Mouse (Mus musculus): Measurements from ENCODE around the gene Krt78. TPM values are rescaled to one million over a fixed set of nuclear protein-coding genes. Genes with fewer than 3 reads are reported as not detected.
A peak's percentile ranks its signal among the peaks of the same experiment; 100 is the strongest.

Gene Krt78
- polyA plus RNA-seq, 1 experiment from 2014 or later, result not detected

GRCm38 (mm10) chr15:101970536-101970935 is 16.4 kb upstream of the Krt78 start:
- no peaks in the 10 kb centered on the region for H3K9me3 ChIP-seq
- H3K4me3 ChIP-seq (replicated peaks), result no peak overlapping the region
- no peak overlapping the region for H3K4me2 ChIP-seq
- no peak for ATAC-seq (ENCODE audit: insufficient number of reproducible peaks, insufficient read depth, low FRiP score, low TSS enrichment, low read depth)
- H3K4me1 ChIP-seq (replicated peaks), result peaks cover 11% of the 10 kb centered on the region
- 7% methylated on average over 3 of the region's 6 CpGs for whole genome bisulfite sequencing
- H3K27ac ChIP-seq, result no peak overlapping the region
- no peak overlapping the region for H3K9ac ChIP-seq (replicated peaks)
- no peaks in the 10 kb centered on the region for H3K36me3 ChIP-seq
- H3K27me3 ChIP-seq, result peaks cover 4% of the 10 kb centered on the region; the same call in 1 of the 2 replicates

DNA sequence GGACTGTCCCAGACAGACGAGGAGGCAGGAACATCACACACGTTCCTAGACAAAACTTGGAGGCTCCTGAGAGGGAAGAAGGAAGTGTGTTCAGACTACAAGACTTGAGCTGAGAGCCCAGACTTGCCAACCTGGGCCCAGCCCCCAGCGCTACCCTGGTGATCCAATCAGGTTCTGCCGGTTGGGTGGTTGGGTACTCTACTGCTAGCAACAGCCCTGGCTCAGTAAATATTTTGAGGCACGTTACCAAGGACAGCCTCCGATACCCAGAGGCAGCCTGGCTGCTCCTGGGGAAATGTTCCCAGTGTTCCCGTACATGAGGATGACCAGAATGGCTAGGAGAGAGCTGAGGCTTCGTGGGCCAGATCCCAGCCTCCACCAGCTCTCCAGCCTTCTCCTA is 12.7 kb upstream of the Krt78 start:
- Histone ChIP-seq H3K9me3 (no peaks in the 10 kb centered on the region), H3K36me3 (no peaks in the 10 kb centered on the region), H3K4me3 (replicated peaks) (no peak overlapping the region), H3K4me2 (no peak overlapping the region), H3K27ac (no peak overlapping the region; the same call in 1 of the 2 replicates), H3K27me3 (no peaks in the 10 kb centered on the region), H3K9ac (replicated peaks) (no peak overlapping the region), H3K4me1 (replicated peaks) (no peaks in the 10 kb centered on the region)
- 83% methylated on average over 8 of the region's 8 CpGs for WGBS
- ATAC-seq (ENCODE audit: insufficient number of reproducible peaks, insufficient read depth, low FRiP score, low TSS enrichment, low read depth), result no peak

DNA sequence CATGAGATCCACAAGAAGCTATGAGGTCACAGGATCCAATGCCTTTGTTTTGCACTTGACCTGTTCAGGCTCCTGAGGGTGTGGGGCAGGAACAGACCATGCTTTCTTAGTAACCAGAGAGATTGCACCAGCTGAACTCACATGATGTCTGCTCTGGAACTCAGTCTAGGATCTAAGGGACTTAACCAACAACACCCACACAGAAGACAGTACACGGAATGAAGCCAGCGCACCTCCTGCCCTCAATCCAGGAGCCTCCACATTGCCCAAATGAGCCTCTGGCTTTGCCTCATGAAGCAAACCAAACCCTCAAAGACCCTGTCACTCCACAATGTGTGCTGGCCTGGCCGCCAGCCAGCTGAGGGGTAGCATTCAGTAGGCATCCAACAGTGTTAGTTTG is 4.8 kb upstream of the Krt78 start:
- peaks cover 4% of the 10 kb centered on the region; the same call in 1 of the 2 replicates for H3K27me3 ChIP-seq
- H3K9ac ChIP-seq (replicated peaks), result no peak overlapping the region
- no peaks in the 10 kb centered on the region for H3K36me3 ChIP-seq
- no peak overlapping the region for H3K4me3 ChIP-seq (replicated peaks)
- no peak overlapping the region for H3K4me2 ChIP-seq
- H3K27ac ChIP-seq, result no peak overlapping the region
- H3K9me3 ChIP-seq, result no peaks in the 10 kb centered on the region
- ATAC-seq (ENCODE audit: insufficient number of reproducible peaks, insufficient read depth, low FRiP score, low TSS enrichment, low read depth), result no peak
- no peaks in the 10 kb centered on the region for H3K4me1 ChIP-seq (replicated peaks)
- 86% methylated on average over 3 of the region's 3 CpGs for WGBS

DNA sequence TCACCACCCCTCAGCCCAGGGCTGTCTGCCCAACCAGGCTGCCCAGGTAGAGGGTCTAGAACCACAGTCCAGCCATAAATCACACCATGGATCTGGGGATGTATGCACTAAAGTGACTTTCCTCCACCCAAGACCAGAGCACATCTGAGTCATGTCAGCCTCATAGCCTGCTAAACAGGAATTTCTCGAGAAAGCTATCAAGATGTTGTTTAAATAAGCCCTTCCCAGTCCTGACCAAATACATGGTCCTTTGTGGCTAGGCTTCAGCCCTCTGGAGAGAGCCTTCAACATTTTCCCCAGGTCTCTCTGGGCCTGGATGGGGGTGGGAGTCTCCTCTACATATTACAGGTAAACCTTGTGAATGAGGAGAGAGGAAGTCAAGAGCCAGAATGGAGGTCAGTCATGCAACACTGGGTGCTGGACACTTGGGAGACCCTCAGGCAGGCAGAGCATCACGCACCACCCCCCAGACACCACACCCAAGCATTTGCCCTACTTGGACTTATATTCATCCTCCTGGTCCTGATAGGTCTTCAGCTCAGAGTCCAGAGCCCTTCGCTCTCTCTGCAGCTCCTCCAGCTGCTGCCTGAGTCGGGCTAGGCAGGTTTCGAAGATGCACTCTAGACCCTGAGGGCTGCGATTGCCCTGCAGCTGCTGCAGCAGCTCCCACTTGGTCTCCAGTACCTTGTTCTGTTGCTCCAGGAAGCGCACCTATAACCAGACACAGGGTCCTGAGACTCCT is 1.2 kb downstream of the Krt78 start:
- H3K9me3 ChIP-seq, result no peaks in the 10 kb centered on the region
- WGBS, result 86% methylated on average over 7 of the region's 7 CpGs
- H3K4me1 ChIP-seq (replicated peaks), result no peaks in the 10 kb centered on the region
- no peak overlapping the region for H3K4me2 ChIP-seq
- no peak overlapping the region for H3K9ac ChIP-seq (replicated peaks)
- peaks cover 10% of the 10 kb centered on the region; the same call in 1 of the 2 replicates for H3K27me3 ChIP-seq
- no peaks in the 10 kb centered on the region for H3K36me3 ChIP-seq
- ATAC-seq (ENCODE audit: insufficient number of reproducible peaks, insufficient read depth, low FRiP score, low TSS enrichment, low read depth), result no peak
- no peak overlapping the region for H3K27ac ChIP-seq
- no peak overlapping the region for H3K4me3 ChIP-seq (replicated peaks)

DNA sequence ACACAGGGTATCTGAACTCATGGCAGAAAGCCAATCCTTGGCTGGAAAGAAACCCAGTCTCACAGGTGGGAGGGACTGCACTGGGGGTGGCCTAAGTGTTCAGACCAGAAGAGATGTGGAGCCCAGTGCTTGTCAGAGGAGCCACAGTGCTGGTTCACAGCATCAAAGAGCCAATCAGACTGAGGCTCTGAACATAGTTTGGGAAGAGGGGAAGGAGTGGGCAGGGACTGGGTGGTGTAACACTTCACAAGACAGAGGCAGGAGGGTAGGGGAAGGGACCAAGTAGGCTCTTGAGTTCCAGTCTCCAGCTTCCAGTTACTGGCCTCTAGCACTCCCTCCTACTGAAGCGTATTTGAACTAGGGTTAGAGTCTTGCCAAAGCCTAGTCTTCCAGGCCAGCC is 8.7 kb downstream of the Krt78 start:
- no peak for ATAC-seq (ENCODE audit: insufficient number of reproducible peaks, insufficient read depth, low FRiP score, low TSS enrichment, low read depth)
- 100% methylated on average over 1 of the region's 1 CpGs for WGBS
- H3K9ac ChIP-seq (replicated peaks), result no peak overlapping the region
- no peaks in the 10 kb centered on the region for H3K36me3 ChIP-seq
- no peak overlapping the region for H3K27ac ChIP-seq
- H3K27me3 ChIP-seq, result 0 out of 2 replicates have a peak, but pooled peaks cover 3% of the 10 kb centered on the region
- no peak overlapping the region for H3K4me3 ChIP-seq (replicated peaks)
- no peak overlapping the region for H3K4me2 ChIP-seq
- H3K9me3 ChIP-seq, result no peaks in the 10 kb centered on the region
- H3K4me1 ChIP-seq (replicated peaks), result peaks cover 16% of the 10 kb centered on the region; the same call in 1 of the 2 replicates

- Histone ChIP-seq H3K27ac (no peak overlapping the region), H3K9me3 (no peaks in the 10 kb centered on the region), H3K4me2 (no peak overlapping the region), H3K9ac (replicated peaks) (no peak overlapping the region), H3K4me1 (replicated peaks) (peaks cover 25% of the 10 kb centered on the region; the same call in 1 of the 2 replicates), H3K36me3 (no peaks in the 10 kb centered on the region), H3K4me3 (replicated peaks) (no peak overlapping the region), H3K27me3 (0 out of 2 replicates have a peak, but pooled peaks cover 3% of the 10 kb centered on the region)
- ATAC-seq (ENCODE audit: insufficient number of reproducible peaks, insufficient read depth, low FRiP score, low TSS enrichment, low read depth), result no peak
- WGBS, result 62% methylated on average over 8 of the region's 8 CpGs
These were observed 12.1 kb downstream of the Krt78 start for GRCm38 (mm10) chr15:101941948-101942347.

- Histone ChIP-seq H3K9me3 (no peaks in the 10 kb centered on the region), H3K36me3 (no peaks in the 10 kb centered on the region), H3K27ac (no peak within 1 kb of the TSS), H3K9ac (replicated peaks) (no peak within 1 kb of the TSS), H3K4me3 (replicated peaks) (no peak within 1 kb of the TSS), H3K27me3 (0 out of 2 replicates have a peak, but pooled peaks cover 3% of the 10 kb centered on the region), H3K4me2 (no peak within 1 kb of the TSS), H3K4me1 (replicated peaks) (peaks cover 25% of the 10 kb centered on the region; the same call in 1 of the 2 replicates)
- WGBS, result 54% methylated on average over 6 of the region's 6 CpGs
- no peak for ATAC-seq (ENCODE audit: insufficient number of reproducible peaks, insufficient read depth, low FRiP score, low TSS enrichment, low read depth)
These were observed 13.7 kb downstream of the Krt78 start, which contains the start of gene Krt79 for GRCm38 (mm10) chr15:101940274-101940829. Gene Krt79, minus strand, starts transcription at chr15:101940324.

- Histone ChIP-seq H3K4me1 (replicated peaks) (peaks cover 25% of the 10 kb centered on the region; the same call in 1 of the 2 replicates), H3K4me3 (replicated peaks) (no peak overlapping the region), H3K9ac (replicated peaks) (no peak overlapping the region), H3K27me3 (0 out of 2 replicates have a peak, but pooled peaks cover 6% of the 10 kb centered on the region), H3K36me3 (no peaks in the 10 kb centered on the region), H3K27ac (no peak overlapping the region), H3K4me2 (no peak overlapping the region), H3K9me3 (no peaks in the 10 kb centered on the region)
- ATAC-seq (ENCODE audit: insufficient number of reproducible peaks, insufficient read depth, low FRiP score, low TSS enrichment, low read depth), result no peak
- 78% methylated on average over 9 of the region's 9 CpGs for WGBS
These were observed 15.3 kb downstream of the Krt78 start for GRCm38 (mm10) chr15:101938600-101939308.

- Histone ChIP-seq H3K9me3 (no peaks in the 10 kb centered on the region), H3K9ac (replicated peaks) (no peak overlapping the region), H3K27ac (no peak overlapping the region), H3K4me3 (replicated peaks) (no peak overlapping the region), H3K4me2 (no peak overlapping the region), H3K27me3 (peaks cover 36% of the 10 kb centered on the region), H3K4me1 (replicated peaks) (peaks cover 24% of the 10 kb centered on the region; the same call in 1 of the 2 replicates), H3K36me3 (no peaks in the 10 kb centered on the region)
- no peak for ATAC-seq (ENCODE audit: insufficient number of reproducible peaks, insufficient read depth, low FRiP score, low TSS enrichment, low read depth)
- WGBS, result 63% methylated on average over 6 of the region's 6 CpGs
These were observed 21.1 kb downstream of the Krt78 start for GRCm38 (mm10) chr15:101933024-101933423.

GRCm38 (mm10) chr15:101929666-101930065 is 24.4 kb downstream of the Krt78 start:
- H3K4me2 ChIP-seq, result peak overlapping the region; percentile 54
- H3K9me3 ChIP-seq, result no peaks in the 10 kb centered on the region
- H3K9ac ChIP-seq (replicated peaks), result peak overlapping the region; percentile 47; the same call in 1 of the 2 replicates
- H3K4me3 ChIP-seq (replicated peaks), result peak overlapping the region; percentile 25
- H3K27me3 ChIP-seq, result peaks cover 38% of the 10 kb centered on the region
- peak overlapping the region; percentile 17; the same call in 1 of the 2 replicates for H3K27ac ChIP-seq
- ATAC-seq (ENCODE audit: insufficient number of reproducible peaks, insufficient read depth, low FRiP score, low TSS enrichment, low read depth), result no peak
- H3K4me1 ChIP-seq (replicated peaks), result peaks cover 32% of the 10 kb centered on the region
- 3% methylated on average over 17 of the region's 17 CpGs for WGBS
- no peaks in the 10 kb centered on the region for H3K36me3 ChIP-seq

DNA sequence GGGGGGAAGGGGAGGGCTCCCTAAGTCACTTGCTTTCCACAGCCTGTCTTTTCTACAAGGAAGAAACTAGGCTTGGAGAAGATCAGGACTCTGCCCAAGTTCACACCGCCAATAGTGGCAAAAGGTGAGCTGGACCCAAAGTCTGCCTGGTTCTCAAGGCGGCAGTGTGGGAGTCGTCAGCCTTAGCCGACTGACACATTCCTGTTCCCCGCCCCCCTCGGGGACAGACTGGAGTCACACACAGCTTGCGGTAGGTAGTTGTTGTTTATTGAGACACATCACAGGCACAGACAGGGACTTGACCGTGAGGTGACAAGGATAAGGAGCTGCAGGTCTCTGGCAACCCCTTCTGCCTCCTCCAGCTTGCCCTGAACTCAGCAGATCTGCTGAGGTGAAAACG is 25.0 kb downstream of the Krt78 start:
- Histone ChIP-seq H3K4me2 (peak overlapping the region; percentile 54), H3K36me3 (no peaks in the 10 kb centered on the region), H3K27ac (no peak overlapping the region), H3K9me3 (no peaks in the 10 kb centered on the region), H3K4me3 (replicated peaks) (peak overlapping the region; percentile 25; the same call in 1 of the 2 replicates), H3K9ac (replicated peaks) (no peak overlapping the region), H3K4me1 (replicated peaks) (peaks cover 32% of the 10 kb centered on the region), H3K27me3 (peaks cover 37% of the 10 kb centered on the region)
- ATAC-seq (ENCODE audit: insufficient number of reproducible peaks, insufficient read depth, low FRiP score, low TSS enrichment, low read depth), result no peak
- WGBS, result 11% methylated on average over 9 of the region's 9 CpGs

Measured in limb, embryonic 12.5 days (tissue).